Mouse (Mus musculus) midbrain, embryonic 15.5 days (tissue): ENCODE measurements around the gene Klrb1. TPM values are rescaled to one million over a fixed set of nuclear protein-coding genes. Genes with fewer than 3 reads are reported as not detected.

Source experiments
- ATAC-seq: fragments of 200-750 bp; cut with Nextera tagmentation; replicated peaks from 2 replicates; pipeline ENCODE4 v1.8.0; 2017; ENCODE audit warnings: moderate TSS enrichment
- H3K27ac ChIP-seq: fragments of 300-500 bp; sonication (generic); 2 replicates; pipeline ENCODE4 v1.5.1; 2015; ENCODE audit warnings: mild to moderate bottlenecking, inconsistent platforms
- H3K27me3 ChIP-seq: fragments of 300-500 bp; sonication (generic); replicated peaks from 2 replicates; pipeline ENCODE4 v1.6.1; 2015; ENCODE audit warnings: inconsistent platforms
- H3K36me3 ChIP-seq: fragments of 300-500 bp; sonication (generic); replicated peaks from 2 replicates; pipeline ENCODE4 v1.6.1; 2015; ENCODE audit warnings: inconsistent platforms
- H3K4me1 ChIP-seq: fragments of 300-500 bp; sonication (generic); 2 replicates; pipeline ENCODE4 v1.6.1; 2015; ENCODE audit warnings: inconsistent platforms
- H3K4me2 ChIP-seq: fragments of 300-500 bp; sonication (generic); 2 replicates; pipeline ENCODE4 v1.6.1; 2015; ENCODE audit warnings: inconsistent platforms, mild to moderate bottlenecking, moderate library complexity
- H3K4me3 ChIP-seq: fragments of 300-500 bp; sonication (generic); 2 replicates; pipeline ENCODE4 v1.5.1; 2015; ENCODE audit warnings: mild to moderate bottlenecking, inconsistent platforms
- H3K9ac ChIP-seq: fragments of 300-500 bp; sonication (generic); 2 replicates; pipeline ENCODE4 v1.6.1; 2015; ENCODE audit warnings: mild to moderate bottlenecking, inconsistent platforms
- H3K9me3 ChIP-seq: fragments of 300-500 bp; sonication (generic); 2 replicates; pipeline ENCODE4 v1.6.1; 2016; ENCODE audit warnings: inconsistent platforms
- WGBS: fragments of 180-500 bp; shearing (Covaris S2); methylation state at CpG from one replicate; pipeline ENCODE4 v1.1.7; 2015; ENCODE audit warnings: mixed read lengths; 5-methylcytosine and 5-hydroxymethylcytosine counted together
- polyA plus RNA-seq: library from polyadenylated mRNA; unstranded; fragments of >200 nt; fragmentation: Nextera tagmentation; extraction: Ambion mirVana; gene quantifications from 2 replicates; pipeline ENCODE4 v1.2.1, GENCODE M21; 2015

The Klrb1 gene
- polyA plus RNA-seq, 1 experiment from 2014 or later, result 0.94 TPM

GRCm38 (mm10) chr6:128679574-128679973 is 43.3 kb downstream of the Klrb1 start:
- Histone ChIP-seq H3K4me2 (no peak overlapping the region), H3K9ac (no peak overlapping the region), H3K27ac (no peak overlapping the region), H3K4me1 (no peaks in the 10 kb centered on the region), H3K4me3 (no peak overlapping the region), H3K27me3 (no peaks in the 10 kb centered on the region), H3K9me3 (no peaks in the 10 kb centered on the region), H3K36me3 (no peaks in the 10 kb centered on the region)
- no peak for ATAC-seq

- H3K27ac ChIP-seq, result no peak overlapping the region
- no peak for ATAC-seq
- WGBS, result 61% methylated on average over 4 of the region's 4 CpGs
- H3K4me3 ChIP-seq, result no peak overlapping the region
- H3K9me3 ChIP-seq, result no peaks in the 10 kb centered on the region
- no peaks in the 10 kb centered on the region for H3K4me1 ChIP-seq
- H3K36me3 ChIP-seq, result no peaks in the 10 kb centered on the region
- H3K4me2 ChIP-seq, result no peak overlapping the region
- H3K27me3 ChIP-seq, result no peaks in the 10 kb centered on the region
- no peak overlapping the region for H3K9ac ChIP-seq
These were observed 52.9 kb downstream of the Klrb1 start for GRCm38 (mm10) chr6:128669936-128670335.

- Histone ChIP-seq H3K9me3 (no peaks in the 10 kb centered on the region), H3K36me3 (no peaks in the 10 kb centered on the region), H3K27ac (no peak within 1 kb of the TSS), H3K4me1 (no peaks in the 10 kb centered on the region), H3K4me3 (no peak within 1 kb of the TSS), H3K9ac (no peak within 1 kb of the TSS), H3K4me2 (no peak within 1 kb of the TSS), H3K27me3 (no peaks in the 10 kb centered on the region)
- 21% methylated on average over 1 of the region's 1 CpGs for WGBS
- no peak for ATAC-seq
These were observed 60.7 kb downstream of the Klrb1 start, which contains the start of gene Clec2h for GRCm38 (mm10) chr6:128662206-128662605. Gene Clec2h (plus strand): TSS chr6:128662385.

GRCm38 (mm10) chr6:128661249-128661648 is 61.6 kb downstream of the Klrb1 start:
- no peak overlapping the region for H3K4me3 ChIP-seq
- no peak overlapping the region for H3K27ac ChIP-seq
- H3K27me3 ChIP-seq, result no peaks in the 10 kb centered on the region
- H3K9me3 ChIP-seq, result no peaks in the 10 kb centered on the region
- ATAC-seq, result no peak
- no peaks in the 10 kb centered on the region for H3K4me1 ChIP-seq
- 97% methylated on average over 1 of the region's 1 CpGs for WGBS
- no peaks in the 10 kb centered on the region for H3K36me3 ChIP-seq
- no peak overlapping the region for H3K4me2 ChIP-seq
- H3K9ac ChIP-seq, result no peak overlapping the region

Other genes starting within 250 kb of the Klrb1 start
- gene Pzp, start 196.3 kb downstream of the Klrb1 start, polyA plus RNA-seq, result 0.26 TPM in 1 of 2 replicates, not detected in the other
- 1.7 and 2.2 TPM in 2 replicates for gene A2ml1, start 141.5 kb downstream of the Klrb1 start, polyA plus RNA-seq
- gene Klrb1a, start 99.5 kb downstream of the Klrb1 start, polyA plus RNA-seq, result not detected in 2 replicates
- not detected in 2 replicates for gene Clec2h, start 60.7 kb downstream of the Klrb1 start, polyA plus RNA-seq
- gene Klrb1c, start 66.2 kb upstream of the Klrb1 start, polyA plus RNA-seq, result 0.12 and 0.13 TPM in 2 replicates
- not detected in 2 replicates for gene Gm44511, start 103.3 kb upstream of the Klrb1 start, polyA plus RNA-seq
- gene Klrb1b, start 103.3 kb upstream of the Klrb1 start, polyA plus RNA-seq, result not detected in 2 replicates
- gene Clec2i, start 164.5 kb upstream of the Klrb1 start, polyA plus RNA-seq, result 0.06 TPM in 1 of 2 replicates, not detected in the other
- gene BC035044, start 168.1 kb upstream of the Klrb1 start, polyA plus RNA-seq, result 0.51 and 0.62 TPM in 2 replicates
- gene Clec2g, start 211.3 kb upstream of the Klrb1 start, polyA plus RNA-seq, result not detected in 2 replicates